Mouse (Mus musculus) left cerebral cortex, postnatal 14 days (tissue): ENCODE measurements around the gene Lefty2. TPM values are rescaled to one million over a fixed set of nuclear protein-coding genes. Genes with fewer than 3 reads are reported as not detected.

Experiments
- DNase-seq, 2 experiments: peaks; one replicate each; pipeline ENCODE4 v3.0.0; 2021 to 2022; ENCODE audit warnings: low spot score in 2 of 2, mixed read lengths in 1 of 2
- intact Hi-C: fragments of 180-260 bp; cut with DNase I; formaldehyde crosslinking; loops from one replicate; pipeline ENCODE4 v1.15.1; 2025
- long read RNA-seq, 2 experiments: library from polyadenylated mRNA; stranded (forward); transcript quantifications; one replicate each; pipeline ENCODE4 v2.0.0; 2021
- total RNA-seq, 2 experiments: library from RNA; stranded (reverse); gene quantifications; 2 replicates each; pipeline ENCODE4 v1.2.3; 2021

The Lefty2 gene
- total RNA-seq: 1 to 10 TPM; 2.0 to 4.9 TPM
- long read RNA-seq, experiment 1, transcript Lefty2-202 (2 exons, 422 nt): major isoform, 15 of 17 reads
- long read RNA-seq, experiment 1, partial matches to known transcripts: 2 of 17 reads
- long read RNA-seq, experiment 1, other reads (novel, unspliced or antisense): 0 of 17 reads
- long read RNA-seq, experiment 2, transcript Lefty2-202 (2 exons, 422 nt): major isoform, 5 of 7 reads
- long read RNA-seq, experiment 2, partial matches to known transcripts: 2 of 7 reads
- long read RNA-seq, experiment 2, other reads (novel, unspliced or antisense): 0 of 7 reads

GRCm38 (mm10) chr1:180892808-180893207 lies at the start of gene Lefty2:
Gene Lefty2 (plus strand): TSS chr1:180893108.
- no peak for DNase-seq
- intact Hi-C loops: no loop called here

GRCm38 (mm10) chr1:180848114-180848510 lies 44.8 kb upstream of the Lefty2 start:
- peak; percentile 70 to 88 for DNase-seq
- intact Hi-C loops: no loop called here

- peak; percentile 35 to 75 for DNase-seq
- intact Hi-C loops: no loop called here
Measured at GRCm38 (mm10) chr1:180848511-180849241, 44.2 kb upstream of the Lefty2 start.

- DNase-seq: peak in 1 of 2 experiments; percentile 22
Measured at GRCm38 (mm10) chr1:180849701-180850301, 43.1 kb upstream of the Lefty2 start.

GRCm38 (mm10) chr1:180850316-180851270 lies 42.3 kb upstream of the Lefty2 start, which contains the start of gene Sde2:
Gene Sde2 (plus strand): TSS chr1:180851127.
- DNase-seq: peak; percentile 100
- intact Hi-C loops: loop anchor here (1.0 kb wide), 1 partner anchor 37 kb away; the partner anchor contains the start of gene H3f3a

More at GRCm38 (mm10) chr1:180849701-180850301, 43.1 kb upstream of the Lefty2 start:
- intact Hi-C loops: loop anchor here (1.0 kb wide), 1 partner anchor 36 kb away; the partner anchor contains the start of gene H3f3a

GRCm38 (mm10) chr1:180858763-180859162 lies 34.1 kb upstream of the Lefty2 start:
- no peak for DNase-seq
- intact Hi-C loops: no loop called here

GRCm38 (mm10) chr1:180860030-180860429 lies 32.9 kb upstream of the Lefty2 start:
- intact Hi-C loops: no loop called here
- no peak for DNase-seq

- DNase-seq: peak; percentile 22 to 49
- intact Hi-C loops: no loop called here
Measured at GRCm38 (mm10) chr1:180863606-180864005, 29.3 kb upstream of the Lefty2 start.

GRCm38 (mm10) chr1:180866001-180866400 lies 26.9 kb upstream of the Lefty2 start:
- no peak for DNase-seq
- intact Hi-C loops: no loop called here

GRCm38 (mm10) chr1:180870122-180870650 lies 22.7 kb upstream of the Lefty2 start:
- DNase-seq: no peak
- intact Hi-C loops: no loop called here

- intact Hi-C loops: no loop called here
- DNase-seq: peak in 1 of 2 experiments; percentile 22
Measured at GRCm38 (mm10) chr1:180873861-180874484, 18.9 kb upstream of the Lefty2 start.

GRCm38 (mm10) chr1:180874615-180875014 lies 18.3 kb upstream of the Lefty2 start:
- no peak for DNase-seq
- intact Hi-C loops: no loop called here

- intact Hi-C loops: no loop called here
- DNase-seq: no peak
Measured at GRCm38 (mm10) chr1:180875126-180875525, 17.8 kb upstream of the Lefty2 start.

- intact Hi-C loops: no loop called here
Measured at GRCm38 (mm10) chr1:180877466-180877865, 15.4 kb upstream of the Lefty2 start.

GRCm38 (mm10) chr1:180881768-180882167 lies 11.1 kb upstream of the Lefty2 start:
- intact Hi-C loops: no loop called here
- no peak for DNase-seq

More at GRCm38 (mm10) chr1:180877466-180877865, 15.4 kb upstream of the Lefty2 start:
- DNase-seq: no peak

- no peak for DNase-seq
- intact Hi-C loops: no loop called here
Measured at GRCm38 (mm10) chr1:180883731-180884130, 9.2 kb upstream of the Lefty2 start.

GRCm38 (mm10) chr1:180884484-180884883 lies 8.4 kb upstream of the Lefty2 start:
- intact Hi-C loops: no loop called here
- DNase-seq: no peak

GRCm38 (mm10) chr1:180888556-180889042 lies 4.3 kb upstream of the Lefty2 start:
- intact Hi-C loops: no loop called here
- DNase-seq: peak in 1 of 2 experiments; percentile 30
